Mouse (Mus musculus): ENCODE measurements around the gene Uhmk1. TPM values are rescaled to one million over a fixed set of nuclear protein-coding genes. Genes with fewer than 3 reads are reported as not detected.

Uhmk1 gene
- total RNA-seq, 2 experiments from 2014 or later, result 10.2 TPM

DNA sequence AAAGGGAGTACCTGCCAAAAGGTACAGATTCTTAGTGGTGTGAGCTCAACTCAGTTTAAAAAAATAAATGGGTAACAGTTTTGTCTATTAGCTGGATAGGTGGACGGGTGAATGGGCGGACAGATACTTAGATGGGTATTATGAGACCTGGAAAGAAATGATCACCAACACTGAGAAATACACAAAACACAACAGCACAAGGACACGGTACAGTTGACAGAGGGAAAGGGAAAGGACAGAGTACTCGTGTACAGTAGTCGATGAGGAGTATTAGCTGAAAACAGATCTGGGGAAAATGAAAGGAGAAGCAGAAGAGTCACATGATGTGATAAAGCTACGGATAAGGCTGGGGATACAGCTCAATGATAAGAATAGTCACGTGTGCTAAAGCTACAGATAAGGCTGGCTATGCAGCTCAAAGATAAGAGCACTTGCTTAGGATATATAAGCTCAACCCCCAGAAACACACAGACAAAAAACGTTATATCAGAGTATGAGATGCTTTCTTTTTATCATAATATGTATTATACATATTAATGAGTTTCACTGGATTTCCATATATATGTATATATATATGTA lies 38.4 kb downstream of the Uhmk1 start:
- DNase-seq, result no peak
- intact Hi-C loops (cut with DNase I), result no loop called here

DNA sequence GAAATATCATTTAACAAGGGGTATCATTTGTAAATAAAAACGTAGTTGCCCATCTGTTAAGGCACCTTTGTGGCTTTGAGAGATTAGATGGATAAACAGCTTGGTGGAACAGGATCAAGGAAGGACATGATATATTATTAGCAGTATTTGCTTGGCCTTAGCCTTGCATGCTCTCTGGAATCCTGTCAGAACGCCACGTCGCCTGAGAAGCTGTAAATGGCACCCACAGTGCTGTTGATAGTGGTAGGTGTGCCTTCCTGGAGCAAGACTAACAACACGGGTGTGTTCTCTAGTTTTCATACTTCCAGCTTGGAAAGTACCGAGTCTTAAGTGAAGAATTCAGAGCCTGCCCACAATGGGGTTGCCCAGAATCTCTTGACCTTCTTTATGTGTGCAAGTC lies 39.3 kb downstream of the Uhmk1 start:
- no peak for DNase-seq
- intact Hi-C loops (cut with DNase I), result no loop called here

- DNase-seq, result peak; percentile 96 to 98
- intact Hi-C loops (cut with DNase I), result no loop called here
Observed at GRCm38 (mm10) chr1:170174814-170175332, 40.3 kb downstream of the Uhmk1 start, which contains the start of gene Uap1. Uap1 (minus strand) TSS chr1:170174957.

DNA sequence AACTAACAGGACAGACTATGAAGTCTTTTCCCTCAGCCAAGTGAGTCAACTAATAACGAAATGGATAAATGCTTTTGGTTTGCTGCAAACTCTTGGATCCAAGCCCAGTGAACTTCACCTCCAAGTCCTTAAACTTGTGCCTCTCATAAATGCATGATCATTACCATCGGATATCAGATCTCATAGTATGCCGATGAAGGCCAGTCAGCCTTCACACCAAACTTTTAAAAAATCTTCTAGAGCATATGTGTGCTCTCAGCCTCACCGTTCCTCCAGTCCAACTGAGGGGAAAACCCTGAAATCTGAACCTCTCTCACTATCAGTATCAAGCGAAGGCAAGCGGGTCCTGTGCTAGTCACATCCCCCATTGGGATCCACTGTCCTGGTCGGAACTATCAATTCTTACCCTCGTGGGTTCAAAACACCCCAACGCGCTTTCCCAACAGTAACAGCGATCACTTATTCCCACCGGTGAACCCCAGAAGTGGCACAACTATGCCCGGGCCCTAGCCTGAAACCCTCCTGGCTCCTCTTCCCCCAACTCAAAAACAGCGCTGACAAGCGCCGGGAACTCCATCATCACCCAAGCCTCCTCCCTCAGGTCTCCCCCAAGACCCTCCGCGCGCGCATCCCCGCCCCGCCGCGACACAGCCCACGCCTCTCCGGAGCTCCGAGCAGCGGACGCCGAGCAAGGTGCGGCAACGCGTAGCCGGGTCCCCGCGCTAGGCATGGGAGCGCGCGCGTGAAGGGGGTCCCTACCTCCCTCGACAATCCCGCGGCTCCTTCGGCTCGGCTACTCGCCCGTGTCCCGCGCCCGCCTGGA lies 41.0 kb downstream of the Uhmk1 start:
- intact Hi-C loops (cut with DNase I), result no loop called here

GRCm38 (mm10) chr1:170167781-170168180 lies 47.4 kb downstream of the Uhmk1 start:
- intact Hi-C loops (cut with DNase I), result no loop called here

More for the DNA sequence above, 41.0 kb downstream of the Uhmk1 start:
- no peak for DNase-seq

GRCm38 (mm10) chr1:170164913-170165312 lies 50.3 kb downstream of the Uhmk1 start:
- intact Hi-C loops (cut with DNase I), result no loop called here
- no peak for DNase-seq

More at GRCm38 (mm10) chr1:170167781-170168180, 47.4 kb downstream of the Uhmk1 start:
- no peak for DNase-seq

DNA sequence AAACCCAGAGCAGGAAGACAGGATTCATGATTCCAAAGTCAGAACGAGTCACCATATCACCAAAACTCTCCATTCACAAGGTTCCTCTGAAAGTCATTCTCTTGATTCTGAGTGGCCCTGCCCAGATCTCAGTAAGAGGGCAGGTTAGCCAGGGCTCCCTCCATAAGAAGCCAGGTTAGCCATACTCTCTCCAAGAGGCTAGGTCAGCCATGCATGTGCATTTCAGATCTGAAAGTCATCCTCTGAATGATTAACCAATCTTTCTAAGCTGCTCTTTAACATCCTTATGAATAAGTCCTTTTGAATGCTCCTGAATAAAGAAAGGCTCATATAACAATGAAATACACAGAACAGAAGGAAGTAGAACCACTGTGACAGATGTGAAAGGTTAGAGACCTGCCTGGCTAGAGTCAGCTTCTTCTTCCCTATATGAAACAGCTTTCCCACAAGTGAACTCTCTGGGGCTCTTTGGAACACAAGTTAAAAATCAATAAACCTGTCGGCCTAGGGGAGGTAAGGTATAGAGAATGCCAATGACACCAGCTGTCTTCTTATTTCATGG lies 51.1 kb downstream of the Uhmk1 start:
- no peak for DNase-seq
- intact Hi-C loops (cut with DNase I), result no loop called here

GRCm38 (mm10) chr1:170163398-170163943 lies 51.7 kb downstream of the Uhmk1 start:
- no peak for DNase-seq
- intact Hi-C loops (cut with DNase I), result no loop called here

- intact Hi-C loops (cut with DNase I), result no loop called here
- DNase-seq, result peak in 1 of 2 experiments; percentile 27
Observed at GRCm38 (mm10) chr1:170161852-170162251, 53.3 kb downstream of the Uhmk1 start.

DNA sequence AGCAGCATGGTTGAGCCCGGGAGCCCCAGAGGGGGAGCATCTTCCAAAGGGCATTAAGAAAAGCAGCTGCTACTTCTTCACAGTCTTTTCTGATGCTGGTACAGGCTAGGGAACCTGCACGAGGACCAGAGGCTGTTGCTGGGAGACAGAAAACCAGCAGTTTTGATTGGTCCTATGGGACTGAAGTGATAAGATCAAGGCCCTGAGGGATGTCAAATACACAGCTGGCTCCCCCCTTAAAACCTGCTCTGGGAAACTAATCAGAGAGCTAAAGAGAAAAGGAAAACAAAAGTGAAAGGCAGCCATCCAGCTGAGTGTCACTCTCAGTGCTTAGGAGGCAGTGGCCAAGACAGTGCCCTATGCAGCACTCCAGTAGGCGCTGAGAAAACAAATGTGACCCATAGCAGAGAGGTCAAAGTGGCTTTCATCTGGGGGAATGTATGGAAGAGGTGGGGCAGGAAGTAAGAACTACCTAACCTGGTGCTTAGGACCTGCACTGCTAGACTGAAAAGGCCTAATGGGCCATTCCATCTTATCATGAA lies 54.7 kb downstream of the Uhmk1 start:
- DNase-seq, result no peak
- intact Hi-C loops (cut with DNase I), result no loop called here

DNA sequence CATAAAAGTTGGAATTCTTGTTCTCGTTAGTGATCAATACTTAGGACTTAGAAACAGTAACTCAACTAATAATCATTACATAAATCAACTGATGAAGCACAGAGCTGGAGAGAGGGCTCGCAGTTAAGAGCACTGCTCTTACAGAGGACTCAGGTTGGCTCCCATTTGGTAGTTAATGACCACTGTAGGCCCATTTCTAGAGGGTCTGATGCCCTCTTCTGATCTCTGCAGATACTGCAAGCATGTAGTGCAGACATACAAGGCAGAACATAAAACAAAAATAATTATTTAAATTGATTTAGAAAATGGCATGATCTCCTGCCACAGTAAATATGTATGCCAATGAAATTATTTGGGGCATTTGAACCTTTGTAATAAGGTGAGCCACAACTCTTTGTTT lies 55.5 kb downstream of the Uhmk1 start:
- intact Hi-C loops (cut with DNase I), result no loop called here
- no peak for DNase-seq

GRCm38 (mm10) chr1:170155761-170156160 lies 59.4 kb downstream of the Uhmk1 start:
- intact Hi-C loops (cut with DNase I), result no loop called here
- no peak for DNase-seq

DNA sequence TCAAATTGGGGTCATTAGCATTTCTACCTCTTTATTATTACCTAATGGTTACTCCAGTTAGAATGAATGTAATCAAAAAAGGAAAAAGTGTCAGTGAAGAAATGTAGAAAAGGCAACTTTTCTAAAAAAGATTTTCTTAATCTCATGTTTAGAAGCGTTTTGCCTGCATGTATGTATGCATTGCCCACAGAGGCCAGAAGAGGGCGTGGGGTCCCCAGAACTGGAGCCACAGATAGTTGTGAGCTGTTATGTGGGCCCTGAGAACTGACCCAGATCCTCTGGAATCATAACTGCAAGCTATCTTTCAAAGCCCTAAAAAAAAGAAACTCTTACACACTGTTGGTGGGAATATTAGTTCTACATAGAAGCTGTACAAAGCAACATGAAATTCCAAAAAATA lies 59.9 kb downstream of the Uhmk1 start:
- no peak for DNase-seq
- intact Hi-C loops (cut with DNase I), result no loop called here

DNA sequence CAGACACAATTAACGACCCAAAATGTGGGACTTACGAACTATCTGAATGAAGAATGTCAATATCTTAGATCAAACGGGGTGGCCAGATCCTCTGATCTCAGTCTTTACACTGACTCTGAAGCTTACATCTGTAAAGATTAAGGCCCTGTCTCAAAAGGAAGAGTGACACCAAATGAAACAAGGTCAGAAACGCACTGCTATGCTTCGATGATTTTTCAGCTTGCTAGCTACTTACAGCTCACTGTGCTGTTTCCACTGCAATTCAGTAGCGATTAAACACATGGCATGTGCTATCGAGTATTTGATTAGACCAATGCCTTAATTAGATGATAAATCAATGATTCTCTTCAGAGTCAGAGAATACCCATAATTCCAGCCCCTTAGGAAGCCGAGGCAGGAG lies 61.2 kb downstream of the Uhmk1 start:
- DNase-seq, result no peak
- intact Hi-C loops (cut with DNase I), result no loop called here

DNA sequence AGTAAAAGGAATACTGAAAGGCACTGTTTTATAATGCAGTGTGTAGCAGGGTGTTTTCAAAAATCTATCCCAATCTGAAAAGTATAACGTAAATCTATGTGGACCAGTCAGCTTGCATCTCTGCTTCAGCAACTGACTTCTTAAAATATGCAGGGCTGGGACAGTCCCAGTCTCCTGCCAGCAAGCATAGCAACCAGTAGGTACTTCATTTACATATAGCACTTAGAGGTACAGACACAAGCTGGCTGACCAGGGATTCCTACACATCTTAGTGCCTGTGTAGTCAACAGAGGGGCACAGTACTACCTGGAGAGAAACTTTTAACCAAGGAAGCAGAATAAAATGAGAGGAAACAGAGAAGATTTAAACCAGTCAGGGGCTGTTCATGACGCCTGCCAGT lies 62.6 kb downstream of the Uhmk1 start:
- intact Hi-C loops (cut with DNase I), result no loop called here
- DNase-seq, result no peak

DNA sequence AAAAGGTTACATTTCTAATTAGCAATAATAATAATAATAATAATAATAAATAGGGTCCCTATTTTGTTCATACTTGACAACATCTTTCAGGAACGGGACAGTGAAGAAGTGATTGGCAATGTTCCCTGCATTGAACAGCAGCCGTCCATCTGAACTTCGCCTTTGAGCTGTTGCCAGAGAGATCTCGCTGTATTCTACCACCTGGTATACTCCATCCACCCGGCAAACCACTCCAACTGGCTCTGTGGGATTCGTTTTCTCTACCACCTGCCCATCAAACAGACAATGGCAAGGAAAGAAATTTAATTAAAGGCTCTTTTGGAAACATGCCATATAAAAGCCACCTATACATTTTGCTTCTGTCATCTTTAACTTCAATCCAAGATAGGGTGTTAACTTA lies 64.3 kb downstream of the Uhmk1 start:
- intact Hi-C loops (cut with DNase I), result no loop called here
- no peak for DNase-seq

- DNase-seq, result no peak
- intact Hi-C loops (cut with DNase I), result no loop called here
Observed at GRCm38 (mm10) chr1:170149756-170150155, 65.4 kb downstream of the Uhmk1 start.

DNA sequence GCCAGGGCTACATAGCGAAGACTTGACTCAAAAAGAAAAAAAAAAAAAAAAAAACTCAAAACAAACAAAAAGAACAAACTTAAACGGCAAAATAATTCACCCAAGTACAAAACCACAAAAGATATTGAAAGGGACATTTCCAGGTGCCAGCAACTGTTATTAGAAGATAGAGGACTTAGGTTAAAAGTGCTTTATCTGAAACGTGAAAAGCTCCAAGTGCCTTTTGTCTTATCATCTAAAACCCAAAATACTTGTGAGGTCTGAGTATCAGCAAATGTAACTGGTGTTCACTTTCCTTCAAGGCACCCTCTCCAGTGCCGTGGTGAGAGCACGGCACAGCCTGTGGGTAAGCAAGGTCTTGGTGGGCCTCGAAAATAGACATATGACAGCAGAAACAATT lies 66.7 kb downstream of the Uhmk1 start:
- no peak for DNase-seq
- intact Hi-C loops (cut with DNase I), result no loop called here

DNA sequence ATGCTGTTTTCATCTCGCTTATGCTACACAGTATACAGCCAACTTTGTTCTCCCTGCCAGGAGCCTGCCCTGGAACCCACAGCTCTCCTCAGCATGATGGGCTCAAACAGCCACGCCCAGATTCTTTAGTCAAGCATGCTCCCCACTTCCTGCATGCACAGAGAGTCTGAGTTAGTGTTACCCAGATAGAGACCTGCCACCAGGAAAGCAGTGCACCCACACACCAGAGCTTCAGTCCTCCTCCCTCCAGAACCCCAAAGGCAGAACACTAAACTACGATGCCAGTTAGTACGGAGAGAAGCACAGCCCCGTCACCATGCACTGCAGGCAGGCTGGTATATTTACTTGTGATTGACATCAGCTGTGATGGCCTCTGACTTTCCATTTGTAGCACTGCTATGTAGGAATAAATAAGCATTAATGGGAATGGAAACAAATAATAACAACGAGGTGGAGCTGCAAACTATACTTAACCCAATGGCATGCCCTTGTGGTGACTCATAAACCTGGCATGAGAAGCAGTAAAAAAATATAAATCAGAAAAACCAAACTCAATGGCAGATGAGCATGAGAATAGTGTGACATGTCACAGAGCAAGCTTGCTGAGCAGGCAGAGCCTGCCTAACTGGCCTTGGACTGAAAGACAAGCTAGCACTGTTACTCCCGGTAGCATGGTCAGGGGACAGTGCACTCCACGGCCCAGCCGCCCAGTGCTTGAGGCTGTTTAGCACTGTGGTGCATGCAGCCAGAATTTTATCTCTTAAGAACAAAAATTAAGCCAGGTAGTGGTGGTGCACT lies 67.3 kb downstream of the Uhmk1 start:
- intact Hi-C loops (cut with DNase I), result no loop called here
- no peak for DNase-seq

DNA sequence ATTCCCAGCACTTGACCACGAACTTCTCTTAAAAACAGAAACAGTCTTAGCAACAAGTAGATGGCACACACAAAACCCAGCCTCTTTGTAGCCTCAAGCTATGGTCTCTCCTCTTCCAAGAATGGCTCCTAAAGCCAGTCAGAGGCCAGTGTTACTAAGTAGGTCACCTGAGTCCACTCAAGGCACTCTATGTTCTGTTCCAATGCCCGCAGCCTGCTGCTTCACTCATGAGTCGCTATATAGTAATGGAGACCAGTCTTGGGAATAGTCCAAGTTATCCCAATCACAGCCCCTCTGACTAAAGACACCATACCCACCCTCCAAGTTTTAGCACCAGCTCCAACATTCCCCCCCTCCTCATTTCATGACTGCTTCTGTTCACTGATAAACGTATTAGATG lies 69.6 kb downstream of the Uhmk1 start:
- intact Hi-C loops (cut with DNase I), result no loop called here
- no peak for DNase-seq

Measured in gastrocnemius, postnatal 36 days (tissue).